Mouse (Mus musculus) retina, postnatal 1 day (tissue): ENCODE data around the gene Ring1.

ENCODE experiments used
- DNase-seq: peaks from one replicate; pipeline ENCODE4 v3.0.0-alpha.2; 2012

The Ring1 gene

GRCm38 (mm10) chr17:33991788-33992664 lies 32.5 kb downstream of the Ring1 start:
- DNase-seq, result peak; percentile 91

- peak; percentile 76 for DNase-seq
Observed at GRCm38 (mm10) chr17:33982136-33982535, 42.3 kb downstream of the Ring1 start.

- peak; percentile 98 for DNase-seq
Observed at GRCm38 (mm10) chr17:33981192-33981909, 43.1 kb downstream of the Ring1 start.

DNA sequence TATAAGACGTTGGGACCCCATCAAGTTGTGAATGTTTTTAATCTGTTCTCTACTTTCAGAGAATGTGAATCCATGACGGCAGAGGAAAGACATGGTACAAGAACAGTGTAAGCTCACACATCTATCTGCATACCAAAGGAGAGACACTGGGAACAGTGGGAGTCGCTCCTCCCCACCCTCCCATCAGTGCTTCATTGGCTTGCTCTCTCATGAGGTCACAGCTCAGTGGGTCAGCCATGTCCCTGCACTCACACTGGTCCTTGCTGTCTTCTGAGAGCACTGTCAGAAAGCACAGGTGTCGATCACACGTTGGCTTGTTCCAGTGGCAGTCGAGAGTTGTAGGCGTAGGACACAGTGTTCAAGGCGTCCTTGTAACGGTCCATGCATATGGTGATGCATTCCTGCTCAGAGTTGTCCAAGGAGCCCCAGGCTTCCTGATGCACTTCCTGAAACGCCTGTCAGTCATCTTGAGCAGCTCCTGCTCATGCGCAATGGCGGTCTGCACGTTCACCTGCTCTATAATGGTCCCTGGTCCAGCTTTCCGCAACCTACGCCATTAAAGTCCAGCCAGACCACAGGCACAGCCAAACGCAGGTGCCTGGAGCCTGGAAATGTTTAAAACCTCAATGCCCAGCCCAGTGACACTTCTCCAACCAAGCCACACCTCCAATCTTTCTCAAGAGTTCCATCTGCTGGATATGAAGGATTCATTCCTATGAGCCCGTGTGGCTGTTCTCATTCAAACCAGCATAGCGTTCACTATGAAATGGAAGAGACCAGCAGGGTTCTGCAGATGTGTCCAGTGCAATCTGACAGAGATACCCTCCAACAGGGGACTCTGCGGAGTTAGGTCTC lies 44.1 kb downstream of the Ring1 start:
- DNase-seq, result no peak

GRCm38 (mm10) chr17:33979512-33980050 lies 44.9 kb downstream of the Ring1 start:
- no peak for DNase-seq

- peak; percentile 76 for DNase-seq
Observed at GRCm38 (mm10) chr17:33978631-33979031, 45.8 kb downstream of the Ring1 start.

DNA sequence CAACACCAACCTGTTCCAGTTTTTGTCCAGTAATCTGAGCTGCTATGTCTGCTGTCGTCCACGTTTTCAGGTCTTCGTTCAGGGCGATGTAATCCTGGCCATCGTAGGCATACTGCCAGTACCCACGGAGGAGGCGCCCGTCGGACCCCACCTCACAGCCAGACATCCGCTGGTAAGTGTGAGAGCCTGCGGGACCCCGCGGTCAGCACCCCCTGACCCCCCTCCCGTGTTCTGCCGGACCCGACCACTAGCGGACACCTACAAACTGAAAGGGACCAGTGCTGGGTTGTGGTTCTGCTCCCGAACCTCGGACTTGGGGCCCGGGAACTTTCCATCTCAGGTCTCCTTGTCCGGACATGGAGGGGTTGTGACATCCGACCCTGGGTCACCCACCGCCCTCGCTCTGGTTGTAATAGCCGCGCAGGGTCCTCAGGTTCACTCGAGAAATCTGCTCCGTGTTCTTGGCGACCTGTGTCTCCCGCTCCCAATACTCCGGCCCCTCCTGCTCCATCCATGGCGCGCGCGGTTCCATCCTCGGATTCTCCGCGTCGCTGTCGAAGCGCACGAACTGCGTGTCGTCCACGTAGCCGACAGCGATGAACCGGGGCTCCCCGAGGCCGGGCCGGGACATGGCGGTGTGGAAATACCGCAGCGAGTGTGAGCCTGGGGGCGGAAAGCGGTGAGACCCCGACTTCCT lies 46.5 kb downstream of the Ring1 start:
- no peak for DNase-seq

GRCm38 (mm10) chr17:33973572-33973971 lies 50.9 kb downstream of the Ring1 start:
- DNase-seq, result no peak

DNA sequence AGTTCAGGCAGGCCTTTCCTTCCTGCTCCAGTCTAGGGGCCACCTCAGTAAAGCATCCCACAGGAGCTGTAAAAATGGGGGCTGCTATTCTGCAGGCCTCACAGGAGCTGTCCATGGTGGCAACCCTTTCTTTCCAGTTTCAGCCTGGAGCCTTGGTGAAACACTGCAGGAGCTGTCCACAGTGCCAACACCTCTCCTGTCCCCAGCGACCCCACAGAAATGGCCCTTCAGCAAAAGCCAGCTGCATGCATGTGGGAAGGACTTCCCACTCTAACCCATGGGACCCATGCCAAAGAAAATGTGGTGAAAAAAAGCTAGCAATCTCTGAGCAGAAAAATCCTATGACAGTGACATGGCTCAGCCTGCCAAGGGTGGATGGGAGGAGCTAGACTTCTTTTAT lies 51.8 kb downstream of the Ring1 start:
- no peak for DNase-seq
